Mouse (Mus musculus): ENCODE data around the gene Dcun1d3. TPM values are rescaled to one million over a fixed set of nuclear protein-coding genes. Genes with fewer than 3 reads are reported as not detected.

The Dcun1d3 gene
- total and polyA plus RNA-seq, 3 experiments: 8.9 to 10.8 (median 8.9) TPM

DNA sequence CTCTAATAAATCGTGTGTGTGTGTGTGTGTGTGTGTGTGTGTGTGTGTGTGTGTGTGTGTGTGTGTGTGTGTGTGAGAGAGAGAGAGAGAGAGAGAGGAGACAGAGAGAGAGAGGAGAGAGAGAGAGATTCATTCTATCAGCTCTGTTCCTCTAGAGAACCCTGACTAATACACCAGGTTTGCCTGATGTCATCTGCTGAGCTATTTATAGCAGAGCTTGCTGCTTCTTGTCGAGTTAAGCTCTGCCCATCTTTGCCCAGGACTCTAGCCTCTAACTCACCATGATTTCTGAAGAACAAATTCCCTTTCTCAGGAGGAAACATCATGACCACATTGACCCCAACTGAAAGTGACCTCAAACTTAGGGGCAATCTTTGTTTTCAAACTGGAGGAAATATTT, 24.4 kb upstream of the Dcun1d3 start:
- no peaks in the 10 kb centered on the region for H3K9me3 ChIP-seq (replicated peaks)
- TF ChIP-seq CTCF (IDR thresholded peaks at IDR 0.05; ENCODE audit: low read depth, low read length) (no peak), TAL1 (conservative IDR thresholded peaks at IDR 0.05; ENCODE audit: low read depth, low read length) (no peak), POLR2AphosphoS5 (IDR thresholded peaks at IDR 0.05; ENCODE audit: insufficient replicate concordance, low read depth, low read length) (no peak), GATA1 (IDR thresholded peaks at IDR 0.05; ENCODE audit: borderline replicate concordance, low read length) (no peak), GATA2 (IDR thresholded peaks at IDR 0.05; ENCODE audit: borderline replicate concordance, low read depth, low read length) (no peak)
- ATAC-seq (ENCODE audit: extremely low read depth, insufficient number of reproducible peaks, low FRiP score, poor library complexity, severe bottlenecking) (no peak), DNase-seq (ENCODE audit: low spot score) (no peak)
- H3K27me3 ChIP-seq (ENCODE audit: insufficient read depth, low read length): no peaks in the 10 kb centered on the region
- no peak overlapping the region for H3K4me3 ChIP-seq (ENCODE audit: low read depth, low read length)
- H3K36me3 ChIP-seq (replicated peaks): no peaks in the 10 kb centered on the region
- no peaks in the 10 kb centered on the region for H3K4me1 ChIP-seq (ENCODE audit: insufficient read depth, low read depth, low read length)

DNA sequence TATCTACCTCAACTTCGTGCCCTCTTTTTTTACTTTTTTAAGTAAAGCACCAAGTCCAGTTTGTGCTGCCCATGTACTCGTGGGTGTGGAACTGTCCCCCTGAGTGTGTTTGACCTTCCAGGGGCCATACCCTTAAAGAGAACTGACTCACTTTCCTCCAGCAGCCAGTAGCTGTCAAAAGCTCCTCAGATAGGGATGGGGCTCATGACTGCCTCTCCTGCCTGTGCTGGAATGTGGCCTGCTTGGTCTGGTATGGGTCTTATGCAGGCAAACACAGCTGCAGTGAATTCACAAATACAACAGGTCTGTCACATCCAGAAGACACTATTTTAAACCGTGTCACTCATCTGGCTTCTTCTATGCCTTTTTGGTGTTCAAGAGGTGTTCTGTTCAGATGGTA, 15.6 kb upstream of the Dcun1d3 start:
- Histone ChIP-seq H3K9me3 (replicated peaks) (no peaks in the 10 kb centered on the region), H3K4me1 (ENCODE audit: insufficient read depth, low read depth, low read length) (no peaks in the 10 kb centered on the region), H3K36me3 (replicated peaks) (no peaks in the 10 kb centered on the region), H3K4me3 (ENCODE audit: low read depth, low read length) (no peak overlapping the region), H3K27me3 (ENCODE audit: insufficient read depth, low read length) (no peaks in the 10 kb centered on the region)
- no peak for TF ChIP-seq GATA1 (IDR thresholded peaks at IDR 0.05; ENCODE audit: borderline replicate concordance, low read length)
- no peak for TF ChIP-seq GATA2 (IDR thresholded peaks at IDR 0.05; ENCODE audit: borderline replicate concordance, low read depth, low read length)
- no peak for TF ChIP-seq TAL1 (conservative IDR thresholded peaks at IDR 0.05; ENCODE audit: low read depth, low read length)
- no peak for TF ChIP-seq CTCF (IDR thresholded peaks at IDR 0.05; ENCODE audit: low read depth, low read length)
- no peak for TF ChIP-seq POLR2AphosphoS5 (IDR thresholded peaks at IDR 0.05; ENCODE audit: insufficient replicate concordance, low read depth, low read length)
- ATAC-seq (ENCODE audit: extremely low read depth, insufficient number of reproducible peaks, low FRiP score, poor library complexity, severe bottlenecking): no peak
- DNase-seq (ENCODE audit: low spot score): no peak

DNA sequence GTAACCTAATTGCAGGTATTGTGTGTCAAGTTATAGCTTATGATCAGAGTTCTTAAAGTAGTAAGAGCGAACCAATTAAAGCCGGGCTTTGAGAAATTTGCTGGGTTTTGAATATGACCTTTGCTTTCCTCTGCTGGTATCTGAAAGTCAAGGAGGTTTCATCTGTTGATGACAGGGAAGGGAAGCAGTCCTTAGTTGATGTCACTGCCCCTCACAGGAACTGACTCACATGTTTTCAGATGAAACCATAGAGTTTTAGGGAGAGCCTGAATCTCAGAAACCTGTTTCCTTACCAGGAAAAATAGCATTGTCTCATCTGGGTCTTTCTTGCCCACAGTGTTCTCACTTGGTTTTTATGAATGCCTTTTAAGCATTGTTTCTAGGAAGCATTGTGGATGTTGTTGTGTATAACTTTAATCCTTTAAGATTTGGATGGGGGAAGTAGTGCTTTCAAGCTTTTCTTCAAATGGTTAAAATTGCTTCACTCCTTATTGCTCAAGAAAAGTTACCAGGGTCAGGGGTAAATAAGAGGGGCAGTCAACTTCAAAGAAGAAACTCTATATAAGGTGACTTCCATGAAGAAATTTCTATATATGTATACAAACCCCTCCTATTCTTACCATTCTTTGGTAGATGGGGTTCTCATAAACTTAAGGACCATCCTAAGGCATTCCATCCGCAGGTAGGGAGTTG, 10.6 kb upstream of the Dcun1d3 start:
- Histone ChIP-seq H3K9me3 (replicated peaks) (no peaks in the 10 kb centered on the region), H3K27me3 (ENCODE audit: insufficient read depth, low read length) (no peaks in the 10 kb centered on the region), H3K36me3 (replicated peaks) (no peaks in the 10 kb centered on the region), H3K4me1 (ENCODE audit: insufficient read depth, low read depth, low read length) (no peaks in the 10 kb centered on the region), H3K4me3 (ENCODE audit: low read depth, low read length) (no peak overlapping the region)
- TF ChIP-seq CTCF (IDR thresholded peaks at IDR 0.05; ENCODE audit: low read depth, low read length): no peak
- no peak for TF ChIP-seq GATA1 (IDR thresholded peaks at IDR 0.05; ENCODE audit: borderline replicate concordance, low read length)
- no peak for TF ChIP-seq POLR2AphosphoS5 (IDR thresholded peaks at IDR 0.05; ENCODE audit: insufficient replicate concordance, low read depth, low read length)
- TF ChIP-seq TAL1 (conservative IDR thresholded peaks at IDR 0.05; ENCODE audit: low read depth, low read length): no peak
- no peak for TF ChIP-seq GATA2 (IDR thresholded peaks at IDR 0.05; ENCODE audit: borderline replicate concordance, low read depth, low read length)
- DNase-seq (ENCODE audit: low spot score) (no peak), ATAC-seq (ENCODE audit: extremely low read depth, insufficient number of reproducible peaks, low FRiP score, poor library complexity, severe bottlenecking) (no peak)

DNA sequence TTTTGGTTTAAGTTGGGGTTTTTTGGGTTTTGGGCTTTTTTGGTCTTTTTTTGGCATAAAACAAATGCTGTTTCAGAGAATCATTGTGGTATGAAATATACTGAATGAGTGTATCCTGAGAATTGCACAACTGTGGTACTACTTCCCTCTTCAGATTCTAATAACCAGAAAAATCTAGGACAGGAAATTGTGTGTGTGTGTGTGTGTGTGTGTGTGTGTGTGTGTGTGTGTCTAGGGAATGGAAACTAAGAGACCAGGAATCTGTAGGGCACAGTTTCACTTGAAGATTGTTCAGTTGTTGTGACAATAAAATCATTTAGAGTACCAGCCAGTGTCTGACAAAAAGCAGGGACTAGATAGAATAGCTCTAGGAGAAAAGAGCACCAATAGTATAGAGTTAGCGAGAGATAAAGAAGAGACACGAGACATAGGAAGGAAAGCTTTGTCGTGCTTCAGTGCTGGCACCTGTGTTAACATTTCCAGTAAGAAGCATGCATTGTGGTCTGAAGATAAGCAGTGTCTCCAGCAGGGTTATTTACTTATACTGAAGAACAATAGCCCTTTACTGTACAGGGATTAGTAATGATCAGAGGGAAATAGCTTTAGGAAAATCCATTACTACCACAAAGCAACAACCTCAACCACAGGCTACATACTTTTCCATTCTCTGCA, 3.4 kb upstream of the Dcun1d3 start:
- Histone ChIP-seq H3K27me3 (ENCODE audit: insufficient read depth, low read length) (no peaks in the 10 kb centered on the region), H3K9me3 (replicated peaks) (no peaks in the 10 kb centered on the region), H3K4me1 (ENCODE audit: insufficient read depth, low read depth, low read length) (peaks cover 30% of the 10 kb centered on the region), H3K36me3 (replicated peaks) (peaks cover 3% of the 10 kb centered on the region), H3K4me3 (ENCODE audit: low read depth, low read length) (no peak overlapping the region)
- TF ChIP-seq POLR2AphosphoS5 (IDR thresholded peaks at IDR 0.05; ENCODE audit: insufficient replicate concordance, low read depth, low read length): no peak
- TF ChIP-seq GATA2 (IDR thresholded peaks at IDR 0.05; ENCODE audit: borderline replicate concordance, low read depth, low read length): no peak
- no peak for TF ChIP-seq GATA1 (IDR thresholded peaks at IDR 0.05; ENCODE audit: borderline replicate concordance, low read length)
- TF ChIP-seq TAL1 (conservative IDR thresholded peaks at IDR 0.05; ENCODE audit: low read depth, low read length): no peak
- no peak for TF ChIP-seq CTCF (IDR thresholded peaks at IDR 0.05; ENCODE audit: low read depth, low read length)
- no peak for DNase-seq (ENCODE audit: low spot score)
- ATAC-seq (ENCODE audit: extremely low read depth, insufficient number of reproducible peaks, low FRiP score, poor library complexity, severe bottlenecking): no peak

DNA sequence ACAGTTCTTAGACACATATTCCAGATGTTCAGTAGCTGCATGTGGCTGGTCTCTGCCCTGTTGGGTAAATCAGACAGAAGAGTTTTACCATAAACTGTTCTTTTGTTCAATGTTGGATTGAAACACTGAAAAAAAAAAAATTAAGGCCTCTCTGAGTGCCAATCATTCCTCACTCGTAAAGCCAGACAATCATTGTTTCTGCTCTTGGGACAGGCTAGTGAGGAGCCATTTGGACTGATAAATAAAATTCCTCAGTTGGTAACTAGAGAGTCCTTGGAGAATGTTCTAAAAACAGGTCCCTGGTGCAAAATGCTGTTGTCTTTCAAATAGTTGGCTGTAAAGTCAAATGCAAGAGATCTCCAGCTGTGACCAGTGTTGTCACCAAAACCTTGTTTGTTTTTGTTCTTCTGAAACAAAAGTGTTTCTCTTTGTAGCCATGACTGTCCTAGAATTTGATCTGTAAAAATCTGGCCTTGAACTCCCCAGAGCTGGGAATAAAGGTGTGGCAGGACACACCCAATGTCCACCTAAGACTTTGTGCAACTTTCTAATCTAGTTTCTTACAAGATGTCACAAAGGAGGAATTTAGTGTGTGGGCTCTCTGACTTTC, 2.3 kb upstream of the Dcun1d3 start:
- Histone ChIP-seq H3K4me1 (ENCODE audit: insufficient read depth, low read depth, low read length) (peaks cover 36% of the 10 kb centered on the region), H3K27me3 (ENCODE audit: insufficient read depth, low read length) (no peaks in the 10 kb centered on the region), H3K36me3 (replicated peaks) (peaks cover 3% of the 10 kb centered on the region), H3K4me3 (ENCODE audit: low read depth, low read length) (no peak overlapping the region), H3K9me3 (replicated peaks) (no peaks in the 10 kb centered on the region)
- TF ChIP-seq GATA1 (IDR thresholded peaks at IDR 0.05; ENCODE audit: borderline replicate concordance, low read length): no peak
- TF ChIP-seq GATA2 (IDR thresholded peaks at IDR 0.05; ENCODE audit: borderline replicate concordance, low read depth, low read length): no peak
- no peak for TF ChIP-seq CTCF (IDR thresholded peaks at IDR 0.05; ENCODE audit: low read depth, low read length)
- no peak for TF ChIP-seq TAL1 (conservative IDR thresholded peaks at IDR 0.05; ENCODE audit: low read depth, low read length)
- no peak for TF ChIP-seq POLR2AphosphoS5 (IDR thresholded peaks at IDR 0.05; ENCODE audit: insufficient replicate concordance, low read depth, low read length)
- DNase-seq (ENCODE audit: low spot score) (no peak), ATAC-seq (ENCODE audit: extremely low read depth, insufficient number of reproducible peaks, low FRiP score, poor library complexity, severe bottlenecking) (no peak)

DNA sequence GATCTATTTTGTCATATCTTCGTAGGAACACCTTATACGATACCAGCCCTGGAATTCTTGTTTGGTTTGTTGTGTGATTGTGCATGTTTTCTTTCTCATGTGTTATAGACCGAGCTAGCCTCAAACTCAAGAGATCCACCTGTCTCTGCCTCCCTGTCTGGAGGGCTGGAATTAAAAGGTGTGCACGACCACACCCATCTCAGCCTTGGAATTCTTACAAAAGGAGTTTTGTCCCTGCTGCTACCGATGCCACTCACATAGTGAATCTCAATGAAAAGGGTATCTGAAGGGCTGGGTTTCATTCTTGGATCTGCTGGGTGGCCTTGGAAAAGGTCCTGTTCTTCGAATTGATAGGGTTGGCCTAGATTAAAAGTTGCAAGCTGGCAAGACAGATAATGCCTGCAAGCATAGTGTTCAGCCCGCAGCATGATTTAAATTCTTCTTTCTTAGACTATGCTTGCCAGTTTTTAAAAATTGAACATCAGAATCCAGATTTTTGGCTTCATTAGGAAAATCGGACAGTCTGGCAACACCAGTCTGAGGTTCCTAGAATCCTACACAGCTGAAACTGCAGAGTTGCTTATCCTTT, 1.5 kb upstream of the Dcun1d3 start:
- DNase-seq (ENCODE audit: low spot score) (no peak), ATAC-seq (ENCODE audit: extremely low read depth, insufficient number of reproducible peaks, low FRiP score, poor library complexity, severe bottlenecking) (no peak)
- peaks cover 42% of the 10 kb centered on the region for H3K4me1 ChIP-seq (ENCODE audit: insufficient read depth, low read depth, low read length)
- H3K27me3 ChIP-seq (ENCODE audit: insufficient read depth, low read length): no peaks in the 10 kb centered on the region
- H3K36me3 ChIP-seq (replicated peaks): peaks cover 3% of the 10 kb centered on the region
- H3K4me3 ChIP-seq (ENCODE audit: low read depth, low read length): no peak overlapping the region
- TF ChIP-seq CTCF (IDR thresholded peaks at IDR 0.05; ENCODE audit: low read depth, low read length) (no peak), POLR2AphosphoS5 (IDR thresholded peaks at IDR 0.05; ENCODE audit: insufficient replicate concordance, low read depth, low read length) (no peak), GATA1 (IDR thresholded peaks at IDR 0.05; ENCODE audit: borderline replicate concordance, low read length) (no peak), GATA2 (IDR thresholded peaks at IDR 0.05; ENCODE audit: borderline replicate concordance, low read depth, low read length) (no peak), TAL1 (conservative IDR thresholded peaks at IDR 0.05; ENCODE audit: low read depth, low read length) (no peak)
- no peaks in the 10 kb centered on the region for H3K9me3 ChIP-seq (replicated peaks)
